Mouse (Mus musculus) neutrophil, adult 5-6 weeks (primary cell): ENCODE measurements at regions not wholly inside any gene's neighbourhood (a gene's known extent, or its start where the extent isn't known, plus 50 kb on each side); places are given as distances from the start of the nearest gene placed in this dataset.

Experiments used
- ATAC-seq: fragments of 151-379, 151-347 bp; 2 replicates; pipeline ENCODE4 v1.8.0; 2017; ENCODE audit warnings: mild to moderate bottlenecking, moderate TSS enrichment; ENCODE audit not compliant: insufficient number of reproducible peaks, poor library complexity, low FRiP score, severe bottlenecking; ENCODE audit errors: extremely low read depth

GRCm38 (mm10) chr9:23535872-23536271, 313.0 kb downstream of the Bmper start:
- no peak for ATAC-seq

DNA sequence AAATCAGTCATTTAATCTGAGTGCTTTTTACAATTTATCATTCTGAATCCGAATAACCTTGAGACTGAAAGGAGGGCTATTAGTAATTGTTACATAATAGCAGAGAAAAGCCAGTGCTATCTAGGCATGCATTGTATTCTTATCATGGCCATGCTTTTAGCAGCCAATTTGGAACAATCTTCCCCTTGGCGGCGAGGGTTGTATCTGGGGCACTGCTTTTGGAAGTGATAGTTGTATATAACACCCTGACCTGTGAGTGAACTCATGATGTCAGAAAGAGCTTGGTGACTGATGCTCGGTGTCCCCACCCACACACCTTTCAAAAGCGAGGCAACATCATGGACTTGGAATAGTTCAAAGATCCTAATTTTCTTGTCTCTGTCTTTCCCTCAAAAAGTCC, 315.2 kb downstream of the Bmper start:
- no peak for ATAC-seq

GRCm38 (mm10) chr9:23551692-23552091, 328.8 kb downstream of the Bmper start:
- ATAC-seq: no peak

DNA sequence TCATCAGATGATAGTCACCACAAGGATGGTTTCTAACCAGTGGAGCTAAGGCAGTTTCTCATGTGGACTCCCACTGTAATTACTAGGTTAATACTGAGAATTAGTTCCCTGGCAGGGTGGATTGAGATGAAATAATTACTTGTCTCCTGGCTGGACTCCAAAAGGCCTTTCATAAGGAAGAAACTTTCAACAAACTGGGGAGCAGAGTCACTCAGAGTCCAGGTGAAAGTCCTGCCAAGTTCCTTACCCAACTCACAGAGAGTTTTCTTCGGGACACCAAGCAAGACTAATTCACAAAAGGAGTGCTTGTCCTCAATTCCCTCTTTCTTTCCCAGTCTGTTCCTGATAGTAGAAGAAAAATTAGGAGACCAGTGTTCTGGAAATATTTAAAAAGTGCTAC, 330.9 kb downstream of the Bmper start:
- no peak for ATAC-seq

GRCm38 (mm10) chr9:23557601-23558000, 334.7 kb downstream of the Bmper start:
- no peak for ATAC-seq

DNA sequence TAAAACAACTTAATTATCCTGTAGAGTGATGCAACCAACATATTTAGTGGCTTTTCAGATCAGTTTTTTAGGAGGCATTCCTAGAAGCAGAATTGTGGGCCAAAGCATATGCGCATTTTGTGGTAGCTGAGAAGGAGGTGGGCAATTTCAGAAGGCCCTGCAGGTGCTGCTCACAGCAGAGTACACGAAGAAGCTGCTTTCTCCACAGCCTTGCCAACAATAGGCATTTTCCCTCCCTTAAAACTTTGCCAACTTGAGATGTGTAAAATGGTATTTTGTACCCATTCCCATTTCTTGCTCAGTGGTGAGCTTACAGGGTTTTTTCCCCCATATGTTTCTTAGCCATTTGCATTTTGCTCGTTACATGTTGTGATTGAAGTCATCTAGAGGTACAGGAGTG, 339.0 kb downstream of the Bmper start:
- no peak for ATAC-seq

- ATAC-seq: no peak
Observed at GRCm38 (mm10) chr9:23567081-23567480, 344.2 kb downstream of the Bmper start.

- ATAC-seq: 0 out of 2 replicates have a peak, but pooled peaks have one; percentile 51
Observed at GRCm38 (mm10) chr9:23570150-23570549, 347.3 kb downstream of the Bmper start.

GRCm38 (mm10) chr9:23576314-23576713, 353.4 kb downstream of the Bmper start:
- no peak for ATAC-seq

GRCm38 (mm10) chr9:23580155-23580554, 357.3 kb downstream of the Bmper start:
- ATAC-seq: no peak

DNA sequence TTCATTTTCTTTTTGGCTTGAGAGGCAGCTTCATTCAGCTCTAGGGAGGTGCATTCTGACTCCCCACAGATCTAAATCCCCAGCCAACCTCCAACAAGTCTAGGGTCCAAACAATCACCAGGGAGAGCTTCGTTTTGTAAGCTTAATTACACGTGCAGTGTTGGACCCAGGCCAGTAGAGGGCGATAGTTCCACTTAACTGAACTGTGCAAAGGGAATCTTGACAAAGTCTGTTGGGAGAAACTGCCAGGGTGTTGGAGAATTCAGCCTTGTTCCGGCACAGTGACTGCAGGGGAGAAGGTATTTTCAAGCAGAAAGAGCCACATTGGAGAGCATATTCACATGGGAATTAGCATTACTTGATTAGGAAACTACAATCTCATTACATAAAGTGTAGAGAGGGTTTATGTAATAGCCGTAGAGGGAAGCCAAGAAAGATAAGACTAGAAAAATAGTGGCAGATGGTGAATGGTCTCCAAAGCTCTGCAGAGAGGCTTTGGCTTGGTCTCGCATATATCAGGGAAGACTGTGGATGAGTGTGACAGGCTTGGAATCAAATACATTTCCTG, 358.2 kb downstream of the Bmper start:
- ATAC-seq: no peak

DNA sequence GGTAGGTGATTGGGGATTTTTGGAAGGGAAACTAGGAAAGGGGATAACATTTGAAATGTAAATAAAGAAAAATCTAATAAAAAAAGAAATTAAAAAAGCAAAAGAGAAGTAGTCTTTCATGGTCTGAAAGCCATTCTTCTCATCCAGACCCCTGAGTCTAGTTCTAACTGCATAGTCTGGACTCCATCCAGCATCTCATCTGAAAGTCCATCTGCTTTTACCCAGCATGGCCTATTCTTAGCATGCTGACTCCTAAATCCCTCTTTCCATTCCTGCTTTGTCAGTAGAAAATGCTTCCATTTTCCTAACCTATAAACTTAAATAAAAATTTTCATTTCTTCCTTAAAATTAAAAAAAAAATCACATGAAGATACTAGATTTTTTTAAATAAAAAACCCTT, 361.7 kb downstream of the Bmper start:
- no peak for ATAC-seq

- no peak for ATAC-seq
Observed at GRCm38 (mm10) chr9:23589024-23589423, 366.1 kb downstream of the Bmper start.

- ATAC-seq: no peak
Observed at GRCm38 (mm10) chr9:23591906-23592305, 369.0 kb downstream of the Bmper start.

DNA sequence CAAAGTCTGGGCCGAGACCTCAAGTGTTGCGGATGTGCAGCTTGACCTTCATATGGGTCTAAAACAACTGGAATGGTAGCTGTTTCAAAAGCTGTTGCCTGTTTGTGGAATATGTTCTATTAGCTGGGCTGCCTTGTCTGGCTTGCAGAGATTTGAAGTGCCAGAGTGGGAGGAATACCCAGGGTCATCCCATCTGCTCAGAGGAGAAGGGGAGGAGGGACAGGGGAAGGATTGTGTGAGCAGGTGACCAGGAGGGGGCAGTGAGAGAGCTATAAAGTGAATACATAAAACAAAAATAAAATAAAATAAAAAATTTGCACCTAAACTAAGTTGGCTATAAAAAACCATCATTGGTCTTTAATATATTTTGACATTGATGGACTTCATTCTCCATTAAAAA, 377.7 kb downstream of the Bmper start:
- no peak for ATAC-seq
